Mouse (Mus musculus): ENCODE results near the gene Fam8a1.

DNA sequence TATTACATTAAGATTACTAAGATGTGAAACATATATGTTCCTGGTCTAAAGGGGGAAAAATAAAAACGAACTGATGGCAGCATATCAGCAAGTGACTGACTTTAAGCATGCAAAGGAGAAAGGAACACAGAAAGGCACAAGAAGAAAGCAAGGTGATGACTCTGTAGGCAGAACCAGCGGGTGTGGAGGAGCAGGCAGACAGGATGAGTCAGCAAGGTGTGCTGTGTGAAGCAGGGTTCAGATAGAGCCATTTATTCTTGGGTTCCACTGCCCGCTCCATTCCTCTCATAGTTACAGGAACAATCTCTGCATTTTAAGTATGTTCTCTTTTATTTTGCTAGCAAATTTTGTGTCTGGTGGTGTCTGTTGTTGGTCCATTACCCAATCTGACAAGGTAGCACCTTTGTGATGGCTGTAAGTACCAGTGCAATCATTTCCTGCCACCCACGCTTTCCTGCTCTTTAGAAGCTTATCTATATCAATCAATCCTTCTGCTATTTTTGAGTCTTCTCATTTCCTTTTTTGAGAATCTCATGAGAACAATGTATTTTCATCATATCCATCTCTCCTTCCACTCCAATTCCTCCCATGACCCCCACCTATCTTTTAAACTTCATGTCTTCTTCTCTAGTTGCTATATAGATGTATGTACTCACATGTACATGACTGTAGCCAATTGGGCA, 21.4 kb downstream of the Fam8a1 start:
- TF ChIP-seq CTCF (IDR thresholded peaks at IDR 0.05; ENCODE audit: borderline replicate concordance, insufficient read depth, low read length) = no peak
- TF ChIP-seq POLR2A (IDR thresholded peaks at IDR 0.05; ENCODE audit: low read depth, low read length) = no peak
